Mouse (Mus musculus) cerebellum, postnatal 10 days (tissue): ENCODE results near the gene Fhdc1.

ENCODE experiments used
- DNase-seq, 2 experiments: peaks; one replicate each; pipeline ENCODE4 v3.0.0; 2021; ENCODE audit warnings: mixed read lengths in 2 of 2

Gene Fhdc1

GRCm38 (mm10) chr3:84472955-84473354 lies 7.3 kb downstream of the Fhdc1 start:
- DNase-seq, result no peak

GRCm38 (mm10) chr3:84472527-84472926 lies 7.7 kb downstream of the Fhdc1 start:
- DNase-seq, result no peak

GRCm38 (mm10) chr3:84471146-84471545 lies 9.1 kb downstream of the Fhdc1 start:
- no peak for DNase-seq

GRCm38 (mm10) chr3:84468111-84468453 lies 12.1 kb downstream of the Fhdc1 start:
- DNase-seq, result no peak

- DNase-seq, result no peak
Measured at GRCm38 (mm10) chr3:84467419-84468110, 12.7 kb downstream of the Fhdc1 start.

- DNase-seq, result no peak
Measured at GRCm38 (mm10) chr3:84465822-84466500, 14.3 kb downstream of the Fhdc1 start.

- DNase-seq, result no peak
Measured at GRCm38 (mm10) chr3:84461687-84462086, 18.5 kb downstream of the Fhdc1 start.

GRCm38 (mm10) chr3:84460952-84461351 lies 19.3 kb downstream of the Fhdc1 start:
- DNase-seq, result no peak

GRCm38 (mm10) chr3:84460499-84460898 lies 19.7 kb downstream of the Fhdc1 start:
- peak in 1 of 2 experiments; percentile 9 for DNase-seq

- DNase-seq, result peak; percentile 42 to 60
Measured at GRCm38 (mm10) chr3:84455733-84456417, 24.4 kb downstream of the Fhdc1 start.

GRCm38 (mm10) chr3:84450651-84451050 lies 29.6 kb downstream of the Fhdc1 start:
- no peak for DNase-seq

GRCm38 (mm10) chr3:84449015-84449414 lies 31.2 kb downstream of the Fhdc1 start:
- DNase-seq, result no peak

GRCm38 (mm10) chr3:84447803-84448202 lies 32.4 kb downstream of the Fhdc1 start:
- peak in 1 of 2 experiments; percentile 64 for DNase-seq

- no peak for DNase-seq
Measured at GRCm38 (mm10) chr3:84445838-84446237, 34.4 kb downstream of the Fhdc1 start.

GRCm38 (mm10) chr3:84442890-84443289 lies 37.3 kb downstream of the Fhdc1 start:
- DNase-seq, result no peak

- DNase-seq, result peak; percentile 54 to 73
Measured at GRCm38 (mm10) chr3:84439431-84440210, 40.6 kb downstream of the Fhdc1 start.

GRCm38 (mm10) chr3:84438840-84439239 lies 41.4 kb downstream of the Fhdc1 start:
- no peak for DNase-seq

GRCm38 (mm10) chr3:84438118-84438517 lies 42.1 kb downstream of the Fhdc1 start:
- DNase-seq, result peak; percentile 64 to 73

- DNase-seq, result no peak
Measured at GRCm38 (mm10) chr3:84436947-84437346, 43.3 kb downstream of the Fhdc1 start.

GRCm38 (mm10) chr3:84435288-84436043 lies 44.8 kb downstream of the Fhdc1 start:
- DNase-seq, result peak; percentile 82 to 83

- DNase-seq, result no peak
Measured at GRCm38 (mm10) chr3:84432797-84433445, 47.3 kb downstream of the Fhdc1 start.

- peak; percentile 33 to 46 for DNase-seq
Measured at GRCm38 (mm10) chr3:84431257-84431656, 49.0 kb downstream of the Fhdc1 start.
